ENCODE assay signal across 19 mouse cellular contexts in the genomic region with DNA sequence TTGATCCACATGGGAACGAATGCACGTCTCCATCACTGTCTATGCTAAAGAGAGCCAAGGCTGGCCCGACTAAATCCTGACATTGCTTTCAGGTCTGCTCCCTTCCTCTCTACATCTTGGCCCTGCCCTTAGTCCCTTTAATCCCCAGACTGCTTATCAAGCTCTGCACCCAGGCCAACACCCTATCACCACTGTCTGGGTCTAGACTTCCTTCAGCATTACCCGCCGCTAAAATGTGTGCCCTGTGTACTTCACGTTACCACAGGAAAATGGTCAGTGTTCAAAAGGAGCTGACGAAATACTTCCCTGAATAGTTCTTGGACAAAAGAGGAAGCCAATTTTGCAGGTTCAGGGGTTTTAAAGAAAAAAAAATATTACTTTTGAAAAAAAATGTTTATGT.
A peak's percentile ranks its signal among the peaks of the same experiment; 100 is the strongest.
DNase-seq lines count a peak whose midpoint lies in the region; ATAC-seq and TF ChIP-seq lines count a peak whose summit lies in the region.
"Had no signal": no experiment of that assay in that cellular context is flagged by ENCODE, and none has a peak within 500 bp of the region (broad histone marks: within the 10 kb centered on the region; RNA-seq: fewer than 3 reads in every experiment).

No protein-coding gene starts in this region.

- TF ChIP-seq POLR2A in bone marrow, adult 2 months (IDR thresholded peaks at IDR 0.05; ENCODE audit: borderline replicate concordance, control insufficient read depth, low read depth, low read length): no peak

- peak overlapping the region; percentile 60 for H3K27ac ChIP-seq in bone marrow, adult 2 months (ENCODE audit: control insufficient read depth, insufficient read depth, low read depth, low read length, poor library complexity)
- H3K27ac ChIP-seq: embryonic facial prominence, embryonic 15.5 days; forebrain, embryonic 12.5 days; hindbrain, embryonic 14.5 days had no signal

- H3K4me3 ChIP-seq in bone marrow, adult 2 months (replicated peaks; ENCODE audit: control insufficient read depth, low read depth, low read length): no peak overlapping the region
- peak overlapping the region; percentile 70 for H3K4me3 ChIP-seq in megakaryocyte, embryonic 14.5 days (replicated peaks)
- H3K4me3 ChIP-seq: embryonic facial prominence, embryonic 15.5 days; forebrain, embryonic 12.5 days; heart, embryonic 12.5 days had no signal

- H3K9me3 ChIP-seq in megakaryocyte, embryonic 14.5 days: no peaks in the 10 kb centered on the region
- H3K9me3 ChIP-seq: embryonic facial prominence, embryonic 15.5 days; forebrain, embryonic 12.5 days had no signal

- peaks cover 4% of the 10 kb centered on the region for H3K4me1 ChIP-seq in bone marrow, adult 2 months (ENCODE audit: control insufficient read depth, insufficient read depth, low read length)
- peaks cover 83% of the 10 kb centered on the region for H3K4me1 ChIP-seq in megakaryocyte, embryonic 14.5 days
- H3K4me1 ChIP-seq: forebrain, embryonic 12.5 days had no signal

- DNase-seq in layer of hippocampus, adult 9-11 months: peak; percentile 48
- no peak for DNase-seq in layer of hippocampus, adult 9-10 months (ENCODE audit: low spot score)
- DNase-seq in embryo, embryonic 9.5 days (ENCODE audit: extremely low spot score): no peak
- DNase-seq in right cerebral cortex, adult 18-20 months: no peak
- DNase-seq in frontal cortex, postnatal 14 days (ENCODE audit: low spot score in 2 of 2): no peak
- DNase-seq: cerebellum, postnatal 14 days; embryo, embryonic 11 days; gastrocnemius, postnatal 36 days; heart, postnatal 14 days; lung, embryonic 14.5 days; retina, postnatal 1 day; thymus, postnatal 25 days had no signal

- TF ChIP-seq CTCF in bone marrow, adult 2 months (IDR thresholded peaks at IDR 0.05; ENCODE audit: control insufficient read depth, insufficient read depth, low read length): no peak

- no peaks in the 10 kb centered on the region for H3K27me3 ChIP-seq in megakaryocyte, embryonic 14.5 days (replicated peaks)
- H3K27me3 ChIP-seq: embryonic facial prominence, embryonic 15.5 days; forebrain, embryonic 12.5 days; heart, embryonic 12.5 days had no signal

- H3K36me3 ChIP-seq in megakaryocyte, embryonic 14.5 days (replicated peaks; ENCODE audit: low read length): peaks cover 80% of the 10 kb centered on the region
- H3K36me3 ChIP-seq: embryonic facial prominence, embryonic 15.5 days; forebrain, embryonic 12.5 days; heart, embryonic 12.5 days had no signal

- 18% methylated on average over 7 of the region's 7 CpGs for WGBS in bone marrow, adult 2 months

- ATAC-seq in common myeloid progenitor, adult 5-6 weeks (replicated peaks; ENCODE audit: low read depth, poor library complexity, severe bottlenecking): peak; percentile 71
